In genomic region chr1:134646261-134646962, GRCm38 (mm10) we compare ENCODE assay signal across 9 mouse cellular contexts. TPM values are rescaled to one million over a fixed set of nuclear protein-coding genes. Genes with fewer than 3 reads are reported as not detected.
A peak's percentile ranks its signal among the peaks of the same experiment; 100 is the strongest.
DNase-seq lines count a peak whose midpoint lies in the region; ATAC-seq lines count a peak whose summit lies in the region.
"Had no signal": no experiment of that assay in that cellular context is flagged by ENCODE, and none has a peak within 500 bp of the region (broad histone marks: within the 10 kb centered on the region; RNA-seq: fewer than 3 reads in every experiment).

Syt2 (plus strand) TSS chr1:134646677.

- peaks cover 22% of the 10 kb centered on the region for H3K4me1 ChIP-seq in embryonic facial prominence, embryonic 15.5 days
- H3K4me1 ChIP-seq in hindbrain, embryonic 15.5 days (replicated peaks) = peaks cover 33% of the 10 kb centered on the region
- H3K4me1 ChIP-seq in limb, embryonic 10.5 days = peaks cover 28% of the 10 kb centered on the region
- peaks cover 10% of the 10 kb centered on the region for H3K4me1 ChIP-seq in midbrain, embryonic 11.5 days (ENCODE audit: control insufficient read depth, insufficient read depth, low read length)

- H3K4me3 ChIP-seq in embryonic facial prominence, embryonic 15.5 days (replicated peaks) = peak within 1 kb of the TSS; percentile 52
- H3K4me3 ChIP-seq in hindbrain, embryonic 15.5 days = peak within 1 kb of the TSS; percentile 51
- H3K4me3 ChIP-seq in limb, embryonic 10.5 days = peak within 1 kb of the TSS; percentile 53
- H3K4me3 ChIP-seq in midbrain, embryonic 11.5 days (ENCODE audit: low read depth, low read length) = peak within 1 kb of the TSS; percentile 46

- DNase-seq in gastrocnemius, postnatal 10 days = peak; percentile 40
- no peak for DNase-seq in gastrocnemius, adult 18-20 months (ENCODE audit: low spot score)
- DNase-seq in adrenal gland, postnatal 36 days = peak; percentile 60 to 62
- peak; percentile 69 for DNase-seq in limb, embryonic 10.5 days (ENCODE audit: low spot score)
- peak; percentile 95 for DNase-seq in midbrain, embryonic 11.5 days (ENCODE audit: low spot score, missing footprints)
- DNase-seq in testis, postnatal 10 days (ENCODE audit: low spot score) = peak; percentile 66

- H3K4me2 ChIP-seq in embryonic facial prominence, embryonic 15.5 days (replicated peaks) = peak within 1 kb of the TSS; percentile 91
- H3K4me2 ChIP-seq in hindbrain, embryonic 15.5 days = peak within 1 kb of the TSS; percentile 88
- peak within 1 kb of the TSS; percentile 71 for H3K4me2 ChIP-seq in midbrain, embryonic 11.5 days

- no peaks in the 10 kb centered on the region for H3K9me3 ChIP-seq in embryonic facial prominence, embryonic 15.5 days (replicated peaks)
- no peaks in the 10 kb centered on the region for H3K9me3 ChIP-seq in hindbrain, embryonic 15.5 days
- no peaks in the 10 kb centered on the region for H3K9me3 ChIP-seq in limb, embryonic 10.5 days (replicated peaks)
- H3K9me3 ChIP-seq in midbrain, embryonic 11.5 days (ENCODE audit: control insufficient read depth, low read length) = no peaks in the 10 kb centered on the region

- H3K36me3 ChIP-seq in embryonic facial prominence, embryonic 15.5 days = no peaks in the 10 kb centered on the region
- no peaks in the 10 kb centered on the region for H3K36me3 ChIP-seq in hindbrain, embryonic 15.5 days
- H3K36me3 ChIP-seq in limb, embryonic 10.5 days = no peaks in the 10 kb centered on the region
- H3K36me3 ChIP-seq in midbrain, embryonic 11.5 days (ENCODE audit: control insufficient read depth, insufficient read depth, low read length) = no peaks in the 10 kb centered on the region

- under 1% methylated on average over 63 of the region's 63 CpGs for WGBS in embryonic facial prominence, embryonic 15.5 days
- WGBS in hindbrain, embryonic 15.5 days = 0% methylated on average over 60 of the region's 63 CpGs
- under 1% methylated on average over 63 of the region's 63 CpGs for WGBS in limb, embryonic 10.5 days
- under 1% methylated on average over 51 of the region's 63 CpGs for WGBS in midbrain, embryonic 11.5 days

- no peak within 1 kb of the TSS for H3K27ac ChIP-seq in embryonic facial prominence, embryonic 15.5 days (replicated peaks)
- no peak within 1 kb of the TSS for H3K27ac ChIP-seq in hindbrain, embryonic 15.5 days (replicated peaks)
- no peak within 1 kb of the TSS for H3K27ac ChIP-seq in limb, embryonic 10.5 days
- H3K27ac ChIP-seq in midbrain, embryonic 11.5 days (ENCODE audit: low read depth, low read length) = no peak within 1 kb of the TSS

- H3K27me3 ChIP-seq in embryonic facial prominence, embryonic 15.5 days = peaks cover 66% of the 10 kb centered on the region
- peaks cover 29% of the 10 kb centered on the region for H3K27me3 ChIP-seq in hindbrain, embryonic 15.5 days
- H3K27me3 ChIP-seq in limb, embryonic 10.5 days (ENCODE audit: low read depth, poor library complexity, severe bottlenecking) = peaks cover 97% of the 10 kb centered on the region
- H3K27me3 ChIP-seq in midbrain, embryonic 11.5 days (ENCODE audit: control insufficient read depth, insufficient read depth, low read length) = peaks cover 48% of the 10 kb centered on the region

- peak; percentile 27; the same call in 1 of the 2 replicates for ATAC-seq in embryonic facial prominence, embryonic 15.5 days (ENCODE audit: insufficient number of reproducible peaks, low FRiP score, low TSS enrichment, low read depth)
- ATAC-seq in hindbrain, embryonic 15.5 days (ENCODE audit: low FRiP score, low read depth) = peak; percentile 73
- peak; percentile 81 for ATAC-seq in midbrain, embryonic 11.5 days (ENCODE audit: low FRiP score)

- H3K9ac ChIP-seq in embryonic facial prominence, embryonic 15.5 days = peak within 1 kb of the TSS; percentile 31
- H3K9ac ChIP-seq in hindbrain, embryonic 15.5 days = peak within 1 kb of the TSS; percentile 39
- H3K9ac ChIP-seq in midbrain, embryonic 11.5 days (ENCODE audit: low read length) = peak within 1 kb of the TSS; percentile 38

RNA-seq across cellular contexts. Expression of gene Syt2, which starts in this region (rescaled TPM):
- total RNA-seq in gastrocnemius, postnatal 10 days (2021) = under 1 TPM; 0.07 to 0.28 TPM
- not detected for total RNA-seq in gastrocnemius, adult 18-20 months (2021)
- under 1 TPM; 0.07 to 0.36 TPM for total RNA-seq in adrenal gland, postnatal 36 days (2021)
- polyA plus RNA-seq in embryonic facial prominence, embryonic 15.5 days (2015; fragmentation: Nextera tagmentation; extraction: Ambion mirVana) = 0.56 and 1.0 TPM in 2 replicates
- polyA plus RNA-seq in hindbrain, embryonic 15.5 days (2015; fragmentation: Nextera tagmentation; extraction: Ambion mirVana) = 10.7 and 13.0 TPM in 2 replicates
- 0.04 and 0.06 TPM in 2 replicates for polyA plus RNA-seq in limb, embryonic 10.5 days (2016; fragmentation: Nextera tagmentation; extraction: Ambion mirVana)
- 1.6 and 2.0 TPM in 2 replicates for polyA plus RNA-seq in midbrain, embryonic 11.5 days (2014; fragmentation: Nextera tagmentation; extraction: Ambion mirVana)
- total RNA-seq: CH12.LX had no signal

Comparison
In these comparisons a context has a peak if more than half of its experiments do, and no peak if none do; other contexts are left out.
1. Peak in DNase-seq in gastrocnemius, postnatal 10 days; RNA of the gene not detected or under 1 TPM.
2. Peak in DNase-seq in adrenal gland, postnatal 36 days; RNA of the gene not detected or under 1 TPM.
3. Peak in DNase-seq and H3K4me3 ChIP-seq in limb, embryonic 10.5 days; RNA of the gene not detected or under 1 TPM.
4. ATAC-seq: peak in every context shown above with its lines; median percentile 81 in midbrain, embryonic 11.5 days; 73 in hindbrain, embryonic 15.5 days; 27 in embryonic facial prominence, embryonic 15.5 days.